Mouse (Mus musculus): ENCODE measurements around the gene Ephb2.
A peak's percentile ranks its signal among the peaks of the same experiment; 100 is the strongest.

Gene Ephb2

DNA sequence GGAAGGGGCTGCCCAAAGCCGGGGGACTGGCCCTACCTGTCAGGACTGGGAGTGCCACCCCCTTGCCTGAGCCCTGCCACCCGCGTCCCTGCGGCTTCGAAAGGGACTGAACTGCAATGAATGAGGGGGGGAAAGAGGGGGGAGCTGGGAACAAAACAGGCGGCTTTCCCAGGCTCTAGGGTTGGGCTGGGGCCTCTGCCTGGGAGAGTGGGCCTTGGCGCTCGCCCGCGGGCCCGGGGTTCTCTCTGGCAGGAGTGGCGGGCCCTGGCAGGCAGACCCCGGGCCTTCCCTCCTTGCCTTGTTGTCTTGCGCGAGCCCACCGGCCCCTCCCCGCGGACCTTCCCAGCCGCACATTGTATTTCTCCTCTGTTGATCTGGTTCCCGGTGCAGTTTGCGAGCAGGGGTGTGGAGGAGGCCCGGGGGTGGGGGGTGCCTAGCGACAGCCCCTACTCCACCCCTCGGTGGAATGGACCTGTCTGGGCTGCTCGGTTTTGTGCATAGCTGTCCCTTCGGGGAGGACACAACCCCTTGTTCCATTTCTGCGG lies 671 bp upstream of the Ephb2 start:
- peak; percentile 81 for DNase-seq (ENCODE audit: low spot score)

DNA sequence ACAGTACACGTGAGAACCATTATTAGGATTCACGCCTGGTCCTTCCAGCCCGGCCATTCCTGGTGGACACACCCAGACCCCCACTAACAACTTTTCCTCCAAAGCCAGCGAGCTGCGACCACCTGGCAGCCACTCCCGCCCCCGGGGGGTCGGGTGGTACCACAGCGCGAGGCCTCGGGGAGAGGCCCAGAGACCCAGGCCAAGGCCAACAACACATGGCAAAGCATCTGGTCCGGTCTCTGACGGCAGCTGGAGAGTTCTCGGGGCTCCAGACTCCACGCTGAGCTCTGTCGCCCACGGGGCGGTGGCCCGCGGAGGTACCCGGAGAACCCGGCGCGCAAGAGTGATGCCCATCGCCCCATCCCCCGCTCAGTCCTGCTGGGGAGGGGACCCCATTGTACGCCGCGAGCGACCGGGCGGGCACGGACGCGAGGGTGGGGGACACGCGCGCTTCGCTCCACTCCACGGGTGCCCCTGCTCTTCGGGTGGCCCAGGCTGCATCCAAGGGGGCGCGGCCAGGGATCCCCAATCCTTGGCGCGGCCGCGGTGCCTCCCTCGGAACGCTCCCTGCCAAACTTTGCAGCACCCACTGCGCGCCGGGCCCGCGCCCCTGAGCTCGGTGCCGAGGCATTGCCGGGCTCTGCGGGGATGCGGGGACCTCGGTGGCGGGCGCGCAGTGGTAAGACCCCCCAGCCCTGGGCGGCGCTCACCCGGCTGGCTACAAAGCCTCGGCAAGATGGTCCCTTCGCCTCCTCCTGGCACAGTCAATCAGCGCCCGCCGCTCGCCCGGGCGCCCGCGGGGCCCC lies 770 bp downstream of the Ephb2 start:
- no peak for DNase-seq (ENCODE audit: low spot score)

DNA sequence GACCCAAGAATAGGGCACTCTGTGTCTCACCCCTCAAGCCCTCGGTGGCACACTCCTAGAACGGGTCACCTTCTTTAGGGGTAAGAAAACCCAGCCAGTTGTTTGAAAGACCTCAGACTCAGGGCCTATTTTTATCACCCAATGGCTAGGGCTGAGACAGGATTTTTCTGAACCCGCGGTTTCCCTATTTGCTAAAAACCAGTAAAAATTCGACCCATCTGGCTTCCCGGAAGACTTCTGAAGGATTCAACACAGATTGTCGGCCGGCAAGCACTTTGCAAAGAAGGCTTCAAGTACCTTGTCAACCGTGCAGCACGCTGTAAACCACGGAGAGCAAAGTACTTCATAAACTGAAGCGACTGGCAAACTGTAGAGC lies 1.4 kb downstream of the Ephb2 start:
- peak; percentile 43 for DNase-seq (ENCODE audit: low spot score)

DNA sequence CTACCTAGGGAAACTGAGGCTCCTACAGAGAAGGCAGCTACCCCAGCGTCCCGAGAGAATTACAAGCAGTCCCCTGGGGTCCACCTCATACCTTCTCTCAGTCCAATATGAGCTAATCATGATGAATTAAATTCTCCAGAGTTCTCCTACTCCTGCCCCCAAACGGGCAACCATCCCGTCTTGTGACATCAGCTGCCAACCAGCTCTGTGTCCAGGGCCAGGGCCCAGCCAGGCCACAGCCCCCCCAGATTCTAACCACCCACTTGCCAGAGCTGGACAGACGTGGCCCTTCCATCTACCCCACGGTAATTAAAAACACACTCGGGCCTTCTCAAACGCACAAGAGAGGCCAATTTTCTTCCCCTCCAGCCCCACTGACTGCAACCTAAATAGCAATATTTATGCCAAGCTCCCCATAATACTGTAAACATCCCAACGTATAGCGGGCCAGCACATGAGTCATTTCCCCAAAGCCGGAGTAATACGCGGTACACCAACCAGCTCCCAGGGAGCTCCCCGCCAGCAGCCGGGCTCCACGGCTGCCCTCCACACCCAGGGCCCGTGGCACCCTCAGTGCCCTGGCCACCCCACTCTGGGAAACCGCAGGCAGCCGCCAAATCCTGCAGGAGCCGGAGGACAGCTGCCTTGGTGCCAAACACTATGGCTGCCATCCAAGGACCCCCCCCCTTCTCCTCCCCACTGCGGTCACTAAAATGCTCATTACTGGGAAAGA lies 2.0 kb downstream of the Ephb2 start:
- DNase-seq (ENCODE audit: low spot score) = no peak

DNA sequence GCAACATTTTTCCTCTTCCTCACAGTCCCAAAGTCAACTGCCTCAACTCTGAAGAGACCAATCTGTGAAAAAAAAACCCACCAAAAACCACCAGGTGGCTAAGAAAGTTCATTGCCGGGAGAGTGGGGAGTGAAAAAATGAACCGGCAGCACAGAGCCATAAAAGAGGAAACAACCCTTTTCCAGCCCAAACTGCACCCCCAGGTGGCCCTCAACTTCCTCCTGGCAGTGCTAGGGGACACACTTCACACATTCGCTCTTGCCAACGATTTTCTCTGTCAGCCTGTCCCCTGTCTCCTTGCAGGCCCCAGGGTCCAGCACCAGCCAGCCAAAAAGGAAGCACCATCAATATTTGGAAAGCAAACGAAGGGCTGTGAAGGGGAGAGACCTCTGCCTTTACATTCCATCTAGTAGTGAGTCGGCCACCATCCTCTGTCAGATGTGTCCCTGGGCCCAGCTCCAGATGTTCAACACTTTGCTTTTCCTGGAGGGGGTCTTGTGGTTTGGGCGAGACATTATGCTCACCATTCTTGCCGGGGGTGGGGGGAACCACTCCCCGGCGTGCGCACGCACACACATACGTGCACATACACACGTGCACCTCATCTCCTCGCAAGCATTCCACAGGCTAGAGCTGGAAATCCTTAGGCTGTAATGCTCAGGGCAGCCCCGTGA lies 3.1 kb downstream of the Ephb2 start:
- no peak for DNase-seq (ENCODE audit: low spot score)

DNA sequence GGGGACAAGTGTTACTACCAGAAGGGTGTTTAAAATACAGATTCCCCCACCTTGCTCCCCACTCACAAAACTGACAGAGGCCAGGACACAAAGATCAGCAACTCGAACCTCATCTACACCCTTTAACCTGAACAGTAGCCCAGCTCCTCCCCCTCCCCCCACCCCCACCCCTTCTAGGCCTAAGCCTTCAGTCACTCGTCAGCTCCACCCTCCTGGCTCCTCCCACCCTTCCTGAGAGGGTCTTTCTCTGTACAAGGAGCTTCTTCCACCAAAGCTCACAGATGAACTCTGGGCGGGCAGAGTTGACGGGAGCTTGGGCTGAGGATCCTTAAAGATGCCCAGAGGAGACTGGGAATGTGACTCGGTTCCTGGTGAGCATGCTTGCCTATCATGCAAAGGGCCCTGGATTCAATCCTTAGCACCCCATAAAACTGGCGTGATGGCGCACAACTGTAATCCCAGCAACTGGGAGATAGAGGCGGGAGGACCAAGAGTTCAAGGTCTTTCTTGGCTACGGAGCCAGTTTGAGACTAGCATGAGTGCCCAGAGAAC lies 5.4 kb downstream of the Ephb2 start:
- peak; percentile 69 for DNase-seq (ENCODE audit: low spot score)

DNA sequence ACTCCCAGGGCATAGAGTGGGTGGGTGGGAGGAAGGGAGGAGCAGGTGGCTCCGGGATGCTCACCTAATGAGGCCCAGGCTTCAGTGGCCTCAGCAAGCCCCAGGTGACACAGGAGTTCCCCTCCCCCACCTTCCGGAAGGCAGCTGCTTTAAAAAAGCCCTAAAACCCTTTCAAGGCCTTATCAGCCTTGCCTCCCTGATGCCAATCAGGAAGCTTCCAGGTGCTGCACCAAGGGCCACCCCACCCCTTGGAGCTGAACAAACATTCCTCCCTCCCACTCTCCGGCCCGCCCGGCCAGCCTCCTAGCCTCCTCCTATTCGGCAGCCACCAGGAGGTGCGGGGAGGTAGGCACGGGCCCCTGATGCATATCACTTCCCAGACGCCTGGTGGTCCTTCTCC lies 6.0 kb downstream of the Ephb2 start:
- DNase-seq (ENCODE audit: low spot score) = no peak

DNA sequence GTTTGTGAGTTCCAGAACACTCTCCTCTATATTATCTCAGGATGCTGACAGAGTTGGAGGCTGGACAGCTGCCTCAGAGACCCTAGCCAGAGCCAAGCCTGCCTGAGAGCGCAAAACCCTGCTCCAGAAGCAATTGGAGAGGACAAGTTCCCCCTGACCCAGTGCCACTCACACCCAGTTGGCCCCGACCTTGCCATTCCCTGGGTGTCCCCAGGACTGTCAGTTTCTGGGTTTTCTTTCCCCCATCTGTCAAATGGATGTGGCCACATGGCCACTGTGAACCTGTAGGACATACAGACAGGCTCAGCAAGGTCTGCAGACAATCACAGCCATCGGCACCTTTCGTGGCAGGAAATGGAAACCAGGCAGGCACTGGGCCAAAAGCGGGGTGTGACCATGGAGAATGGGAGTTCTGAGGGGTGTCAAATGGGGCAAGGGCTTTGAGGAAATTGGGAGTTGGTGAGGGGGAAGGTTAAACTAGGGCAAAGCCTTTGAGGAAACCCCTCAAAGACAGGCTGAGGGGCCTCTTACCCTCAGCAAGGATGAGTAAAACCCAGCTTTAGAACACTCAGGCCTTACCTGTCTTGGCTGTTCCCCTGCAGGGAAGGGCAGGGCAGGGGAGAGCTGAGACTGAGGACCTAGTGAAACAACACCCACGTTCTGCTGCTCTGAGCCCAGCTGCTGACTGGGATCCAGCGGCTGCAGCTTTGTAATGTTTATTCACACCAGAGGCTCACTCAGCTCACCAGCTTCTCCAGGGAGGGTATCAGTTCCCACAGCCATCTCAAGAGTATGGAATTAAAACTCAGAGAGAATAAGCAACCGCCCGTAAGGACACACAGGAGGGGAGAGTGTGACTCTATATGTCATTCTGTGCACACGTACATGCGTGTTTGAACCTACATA lies 6.9 kb downstream of the Ephb2 start:
- DNase-seq (ENCODE audit: low spot score) = no peak

DNA sequence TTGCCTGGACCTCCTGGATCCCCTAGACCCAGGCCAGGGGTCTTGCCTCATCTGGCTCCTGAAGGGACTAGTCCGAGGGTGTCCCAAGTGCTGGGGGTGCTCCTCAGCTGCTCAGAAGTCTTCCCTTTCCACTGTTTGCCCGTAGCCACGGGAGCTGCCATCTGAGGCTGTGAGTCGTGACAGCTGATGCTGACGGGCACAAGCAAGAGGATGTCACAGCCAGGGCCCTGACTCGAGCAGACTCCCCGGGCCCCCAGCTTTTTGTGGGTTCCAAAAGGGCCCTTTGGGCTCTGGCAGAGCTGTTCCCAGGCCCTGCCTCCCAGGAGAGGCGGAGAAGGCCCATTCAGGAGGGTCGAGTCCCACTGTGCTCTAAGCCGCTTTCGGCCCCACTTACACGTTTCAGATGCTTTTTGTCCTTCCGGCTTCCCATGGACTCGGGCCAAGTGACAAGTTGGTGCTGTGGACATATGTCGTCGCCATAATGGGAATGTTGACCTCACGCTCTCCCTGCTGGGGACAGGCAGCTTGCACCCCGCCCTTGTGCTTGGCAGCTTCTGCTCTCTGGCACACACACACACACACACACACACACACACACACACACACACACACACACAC lies 10.7 kb downstream of the Ephb2 start:
- no peak for DNase-seq (ENCODE audit: low spot score)

DNA sequence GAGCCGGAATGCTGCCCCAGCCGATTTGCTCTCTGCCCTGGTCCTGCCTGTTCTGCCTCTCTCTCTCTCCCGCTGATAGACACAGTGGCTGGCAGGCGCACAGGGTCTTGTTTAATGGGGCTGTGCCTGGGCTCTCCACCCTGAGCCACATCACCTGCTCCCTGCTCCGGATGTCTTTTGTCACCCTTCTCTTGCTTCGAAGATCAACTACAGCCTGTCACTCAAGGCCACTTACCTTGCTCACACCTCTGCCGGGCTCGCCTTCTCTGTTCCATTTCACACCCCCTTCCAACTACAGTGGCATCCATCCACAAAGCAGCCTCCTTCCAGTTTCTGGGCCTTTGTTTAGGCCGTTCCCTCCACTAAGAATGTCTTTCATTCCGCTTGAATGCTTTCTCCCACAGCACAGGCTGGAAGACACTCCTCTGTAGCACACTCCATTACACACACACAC lies 15.7 kb downstream of the Ephb2 start:
- peak; percentile 66 for DNase-seq (ENCODE audit: low spot score)

DNA sequence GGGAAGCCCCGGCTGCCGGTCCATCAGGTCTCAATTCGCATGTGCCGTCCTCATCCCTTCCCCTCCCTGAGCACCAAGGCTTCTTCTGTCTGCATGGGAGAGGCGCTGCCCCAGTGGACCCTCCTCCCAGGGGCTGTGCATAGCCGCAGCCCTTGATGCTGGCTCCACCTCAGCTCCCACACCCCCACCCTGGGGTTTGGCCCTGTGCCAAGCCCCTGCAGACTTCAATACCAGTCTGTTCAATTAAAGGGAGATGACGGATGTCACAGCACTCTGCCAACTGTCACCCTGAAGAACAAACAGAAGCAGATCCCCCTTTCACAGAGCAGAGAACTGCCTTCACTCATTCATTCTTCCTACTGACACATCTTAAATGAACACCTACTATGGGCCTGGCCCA lies 19.1 kb downstream of the Ephb2 start:
- DNase-seq (ENCODE audit: low spot score) = no peak

DNA sequence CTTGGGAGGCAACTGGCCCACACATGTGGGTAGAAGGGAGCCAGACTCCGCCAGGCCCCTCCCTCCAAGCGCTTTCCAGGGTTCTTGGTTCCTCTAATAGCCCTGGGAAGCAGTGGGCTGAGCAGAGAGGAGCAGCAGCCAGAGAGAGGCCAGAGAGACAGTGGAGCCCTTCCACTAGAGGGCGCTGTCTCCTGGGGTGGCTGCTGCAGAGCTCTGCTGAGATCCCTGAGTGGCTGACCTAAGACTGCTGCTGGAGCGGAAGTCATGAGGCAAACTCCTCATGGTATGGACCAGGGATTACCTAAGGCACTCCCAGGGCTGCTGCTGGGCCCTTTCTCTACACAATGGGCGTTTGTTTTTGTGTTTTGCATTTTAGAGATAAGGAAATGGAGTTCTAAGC lies 20.4 kb downstream of the Ephb2 start:
- DNase-seq (ENCODE audit: low spot score) = no peak

DNA sequence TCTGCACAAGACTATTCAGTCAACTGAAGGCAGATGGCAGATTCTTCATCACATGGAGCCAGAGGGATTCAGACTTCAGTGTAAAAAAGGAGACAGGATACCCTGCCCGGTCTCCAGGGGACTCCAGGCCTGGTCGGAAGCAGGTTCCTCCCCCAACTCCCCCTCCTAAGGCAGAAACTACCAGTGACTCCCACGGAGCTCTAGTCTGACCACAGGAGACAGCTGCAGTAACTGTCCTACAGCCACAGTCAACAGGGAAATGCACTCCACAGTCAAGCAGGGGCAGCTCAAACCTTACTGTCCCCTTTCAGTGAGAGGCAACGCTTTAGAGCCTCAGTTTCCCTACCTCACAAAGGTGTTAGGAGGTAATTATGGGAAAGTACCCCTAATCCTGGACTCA lies 23.2 kb downstream of the Ephb2 start:
- DNase-seq (ENCODE audit: low spot score) = no peak

DNA sequence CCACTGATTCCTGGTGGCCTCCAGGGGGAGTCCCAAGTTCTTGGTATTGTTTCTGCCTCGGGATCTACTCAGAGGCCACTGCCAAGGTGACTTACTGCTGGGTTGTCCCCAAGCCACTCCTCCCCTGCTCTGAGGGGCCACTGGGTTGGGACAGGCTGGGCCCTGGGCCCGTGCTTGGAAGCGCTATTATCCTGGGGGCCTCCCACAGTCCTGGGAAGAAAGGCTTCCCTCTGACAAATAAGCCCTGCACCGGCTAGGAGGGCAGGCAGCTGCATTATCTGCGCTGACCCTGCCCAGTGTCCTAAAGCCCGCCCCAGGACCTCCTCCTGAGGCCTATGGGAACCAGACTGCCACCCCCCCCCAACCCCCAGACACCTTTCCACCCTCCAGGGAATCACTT lies 24.2 kb downstream of the Ephb2 start:
- peak; percentile 65 for DNase-seq (ENCODE audit: low spot score)

DNA sequence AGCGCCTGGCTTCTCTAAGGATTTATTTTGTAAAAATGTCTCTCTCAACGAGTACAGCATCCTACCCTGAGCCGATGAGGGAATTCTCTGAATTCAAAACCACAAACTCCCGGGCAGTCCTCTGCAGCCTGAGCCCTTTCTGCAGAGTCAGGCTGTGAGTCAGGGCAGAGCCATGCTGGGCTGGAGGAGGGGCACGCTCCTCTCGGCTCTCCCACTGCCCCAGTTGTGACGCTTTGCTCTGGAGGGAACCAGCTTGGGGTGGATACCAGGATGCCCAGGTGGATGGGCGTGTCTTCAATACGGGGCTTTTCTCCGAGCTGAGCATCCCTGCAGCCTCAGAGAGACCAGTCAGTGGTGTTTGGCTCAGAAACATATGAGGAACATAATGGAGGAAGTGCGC lies 27.3 kb downstream of the Ephb2 start:
- DNase-seq (ENCODE audit: low spot score) = no peak

DNA sequence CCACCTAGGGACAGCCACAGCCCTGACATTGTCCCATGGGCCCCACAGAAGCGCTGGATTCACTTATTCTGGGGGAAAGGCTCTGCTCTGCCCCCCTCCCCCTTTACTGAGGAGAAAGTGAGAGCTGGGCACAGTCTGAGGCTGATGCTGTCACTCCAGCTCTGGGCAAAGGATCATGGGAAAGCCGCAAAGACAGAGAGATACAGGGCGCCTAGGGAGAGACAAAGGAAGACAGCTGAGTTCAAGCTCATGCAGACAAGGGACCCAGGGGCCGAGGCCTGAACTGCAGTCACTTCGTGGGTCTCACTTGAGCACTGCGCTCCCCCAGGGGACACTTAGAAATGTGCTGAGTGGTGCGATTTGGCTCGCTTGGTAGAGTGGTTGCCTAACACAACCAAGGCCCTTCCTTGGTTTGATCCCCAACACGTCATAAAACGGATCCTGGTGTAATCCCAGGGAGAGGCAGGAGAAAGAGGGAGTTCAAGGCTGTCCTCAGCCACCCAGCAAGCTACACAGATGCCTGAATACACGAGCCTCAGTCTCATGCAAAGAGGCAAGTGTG lies 28.3 kb downstream of the Ephb2 start:
- no peak for DNase-seq (ENCODE audit: low spot score)

DNA sequence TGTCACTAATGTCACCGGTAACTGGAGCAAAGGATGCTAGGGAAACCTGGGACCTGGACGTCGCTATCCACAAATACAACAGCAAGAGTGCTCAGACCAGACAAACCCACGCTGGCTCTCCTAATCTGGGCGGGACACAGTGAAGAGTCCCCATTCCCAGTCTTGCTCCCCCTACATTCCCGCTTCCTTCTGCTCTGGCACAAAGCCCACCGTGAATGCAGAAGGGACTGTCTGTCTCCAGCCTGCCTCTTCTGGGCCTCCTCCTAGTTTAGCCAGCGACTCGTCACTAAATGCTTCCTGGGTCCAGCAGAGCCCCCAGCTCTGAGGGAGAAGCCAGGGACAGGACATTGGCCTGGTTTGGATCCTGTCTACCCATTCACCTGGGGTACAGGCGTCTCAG lies 29.5 kb downstream of the Ephb2 start:
- DNase-seq (ENCODE audit: low spot score) = no peak

DNA sequence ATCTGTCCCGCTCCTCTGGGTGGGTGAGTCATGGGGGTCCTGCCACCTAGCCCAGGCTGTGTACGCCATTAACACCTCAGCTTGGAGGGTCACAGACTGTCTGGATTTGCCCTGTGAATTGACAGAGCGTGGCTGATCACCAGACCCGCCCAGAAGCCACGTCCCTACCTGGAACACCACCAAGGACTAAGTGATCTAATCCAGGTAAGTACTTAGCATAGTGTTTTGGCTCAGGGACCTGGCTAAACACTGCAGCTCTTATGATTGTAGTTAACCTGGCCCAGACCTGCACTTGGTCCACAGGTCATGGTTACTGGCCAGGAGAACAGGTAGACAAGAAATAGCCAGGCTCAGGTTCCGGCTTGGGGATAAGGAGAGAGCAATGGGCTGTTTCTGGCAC lies 31.4 kb downstream of the Ephb2 start:
- no peak for DNase-seq (ENCODE audit: low spot score)

DNA sequence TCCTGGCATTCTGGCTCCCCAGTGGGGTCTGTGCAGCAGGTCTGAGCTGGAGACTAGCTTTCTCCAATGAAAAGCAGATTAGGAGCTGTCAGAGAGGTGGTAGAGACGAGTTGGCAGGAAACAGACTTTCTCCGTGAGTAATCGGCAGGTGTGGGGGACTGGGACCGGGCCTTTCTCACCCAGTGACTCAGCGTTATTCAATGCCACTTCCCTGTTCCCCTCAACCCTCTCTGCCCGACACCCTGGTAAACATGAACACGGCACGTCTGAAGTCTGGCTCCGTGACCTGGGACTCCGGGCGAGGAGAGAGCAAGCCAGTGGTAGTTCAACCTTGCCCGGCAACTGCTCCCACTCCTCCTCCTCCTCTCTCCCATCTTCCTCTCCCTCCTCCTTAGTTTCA lies 33.3 kb downstream of the Ephb2 start:
- DNase-seq (ENCODE audit: low spot score) = no peak

DNA sequence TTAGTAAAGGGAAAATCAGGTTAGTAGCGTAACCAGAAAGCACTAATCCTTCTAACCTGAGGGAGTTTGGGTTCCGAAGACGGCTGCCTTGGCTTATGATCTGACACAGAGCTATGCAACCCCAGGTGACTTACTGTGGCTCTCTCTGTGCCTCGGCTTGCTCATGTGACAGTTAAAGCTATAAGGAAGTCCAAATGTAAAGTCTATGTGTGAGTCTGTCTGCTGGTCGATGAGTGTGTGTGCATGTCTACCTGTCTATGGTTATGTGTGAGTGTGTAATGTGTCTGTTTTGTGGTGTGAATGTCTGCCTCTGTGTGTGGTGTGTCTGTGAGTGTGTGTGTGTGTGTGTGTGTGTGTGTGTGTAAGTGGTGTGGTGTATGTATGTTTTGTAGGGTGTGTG lies 33.8 kb downstream of the Ephb2 start:
- DNase-seq (ENCODE audit: low spot score) = no peak

DNA sequence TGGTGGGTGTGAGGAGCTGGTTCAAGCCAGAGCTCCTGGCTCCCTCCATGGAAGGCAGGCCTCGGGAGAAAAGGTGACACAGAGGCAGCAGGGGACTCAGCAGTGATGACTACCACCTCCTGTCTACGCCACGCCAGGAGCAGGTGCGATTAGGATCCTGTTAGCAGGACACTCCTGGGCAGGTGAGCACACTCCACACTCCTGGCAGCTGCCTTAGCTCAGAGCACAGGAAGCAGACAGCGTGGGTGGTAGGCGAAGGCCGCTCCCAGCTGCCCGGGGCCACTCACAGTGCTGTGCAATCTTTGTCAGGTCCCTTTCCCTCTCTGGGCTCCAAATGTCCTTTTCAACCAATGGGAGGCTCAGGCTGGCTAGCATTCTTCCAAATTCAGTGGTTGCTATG lies 34.3 kb downstream of the Ephb2 start:
- no peak for DNase-seq (ENCODE audit: low spot score)
